Mouse (Mus musculus) ES-E14 (cell line): ENCODE results near the gene Cda.

Experiments used
- CHD2 ChIP-seq: IDR thresholded peaks from 2 replicates; pipeline ENCODE4 v1.6.1; 2014; ENCODE audit warnings: mild to moderate bottlenecking, low read depth, low read length, inconsistent platforms
- HCFC1 ChIP-seq: IDR thresholded peaks from 2 replicates; pipeline ENCODE4 v1.6.1; 2012; ENCODE audit warnings: low read length, inconsistent platforms, borderline replicate concordance; ENCODE audit not compliant: insufficient read depth
- MAFK ChIP-seq: IDR thresholded peaks from 2 replicates; pipeline ENCODE4 v1.6.1; 2014; ENCODE audit warnings: mild to moderate bottlenecking, low read depth, low read length, inconsistent platforms; ENCODE audit not compliant: insufficient read depth

GRCm38 (mm10) chr4:138404806-138405205 is 37.0 kb upstream of the Cda start:
- TF ChIP-seq CHD2 = no peak
- TF ChIP-seq HCFC1 = no peak
- no peak for TF ChIP-seq MAFK
